Mouse (Mus musculus) urinary bladder, adult 18-20 months (tissue): ENCODE measurements around the gene Mllt3.

Experiments
- DNase-seq, 2 experiments: peaks; one replicate each; pipeline ENCODE4 v3.0.0; 2022; ENCODE audit warnings: low spot score in 2 of 2, mixed read lengths in 2 of 2

Gene Mllt3

GRCm38 (mm10) chr4:87781971-87782370 lies 251.2 kb downstream of the Mllt3 start:
- DNase-seq = no peak

GRCm38 (mm10) chr4:87775721-87776120 lies 257.4 kb downstream of the Mllt3 start:
- no peak for DNase-seq

- no peak for DNase-seq
Observed at GRCm38 (mm10) chr4:87774515-87774914, 258.6 kb downstream of the Mllt3 start.

- DNase-seq = no peak
Observed at GRCm38 (mm10) chr4:87767711-87768561, 265.2 kb downstream of the Mllt3 start.

- no peak for DNase-seq
Observed at GRCm38 (mm10) chr4:87765729-87766128, 267.4 kb downstream of the Mllt3 start.

- no peak for DNase-seq
Observed at GRCm38 (mm10) chr4:87761075-87761474, 272.1 kb downstream of the Mllt3 start.

- no peak for DNase-seq
Observed at GRCm38 (mm10) chr4:87760297-87760696, 272.9 kb downstream of the Mllt3 start.

- DNase-seq = no peak
Observed at GRCm38 (mm10) chr4:87759625-87760024, 273.5 kb downstream of the Mllt3 start.

GRCm38 (mm10) chr4:87759110-87759509 lies 274.1 kb downstream of the Mllt3 start:
- DNase-seq = no peak

- no peak for DNase-seq
Observed at GRCm38 (mm10) chr4:87751515-87751864, 281.7 kb downstream of the Mllt3 start.

- DNase-seq = no peak
Observed at GRCm38 (mm10) chr4:87750856-87751514, 282.2 kb downstream of the Mllt3 start.

- DNase-seq = no peak
Observed at GRCm38 (mm10) chr4:87749532-87750234, 283.5 kb downstream of the Mllt3 start.

GRCm38 (mm10) chr4:87745016-87745645 lies 288.0 kb downstream of the Mllt3 start:
- DNase-seq = no peak

GRCm38 (mm10) chr4:87739524-87740128 lies 293.5 kb downstream of the Mllt3 start:
- no peak for DNase-seq

- DNase-seq = no peak
Observed at GRCm38 (mm10) chr4:87739104-87739503, 294.1 kb downstream of the Mllt3 start.

- DNase-seq = peak in 1 of 2 experiments; percentile 25
Observed at GRCm38 (mm10) chr4:87737201-87737806, 295.9 kb downstream of the Mllt3 start.

GRCm38 (mm10) chr4:87736779-87737178 lies 296.4 kb downstream of the Mllt3 start:
- no peak for DNase-seq

GRCm38 (mm10) chr4:87731118-87731672 lies 302.0 kb downstream of the Mllt3 start:
- DNase-seq = no peak

GRCm38 (mm10) chr4:87728581-87728980 lies 304.6 kb downstream of the Mllt3 start:
- no peak for DNase-seq

GRCm38 (mm10) chr4:87723448-87723847 lies 309.7 kb downstream of the Mllt3 start:
- no peak for DNase-seq
